Mouse (Mus musculus) T-helper 1 cell (primary cell): Measurements from ENCODE around the gene Adgrl3.
"Not testable (repeated sequence)": the region's sequence is repeated elsewhere in the genome, so short reads cannot be mapped to it uniquely, and the experiment has no call there.

Source experiments
- in situ Hi-C: fragments of 300-600 bp; cut with MboI, MseI; formaldehyde crosslinking; loops from one replicate; pipeline ENCODE4 v1.15.1; 2025; ENCODE audit warnings: high pct_unique_total_duplicates

Gene Adgrl3

GRCm38 (mm10) chr5:81555149-81555548 lies 535.2 kb downstream of the Adgrl3 start:
- in situ Hi-C loops = not testable (repeated sequence)

GRCm38 (mm10) chr5:81556008-81556407 lies 536.1 kb downstream of the Adgrl3 start:
- in situ Hi-C loops = no loop called here

GRCm38 (mm10) chr5:81558965-81559364 lies 539.0 kb downstream of the Adgrl3 start:
- in situ Hi-C loops = no loop called here

- in situ Hi-C loops = no loop called here
Observed at GRCm38 (mm10) chr5:81564294-81564693, 544.4 kb downstream of the Adgrl3 start.

GRCm38 (mm10) chr5:81566577-81566976 lies 546.6 kb downstream of the Adgrl3 start:
- in situ Hi-C loops = no loop called here

- in situ Hi-C loops = no loop called here
Observed at GRCm38 (mm10) chr5:81568743-81569142, 548.8 kb downstream of the Adgrl3 start.

- in situ Hi-C loops = loop anchor here (10.0 kb wide), 1 partner anchor 1732 kb away; no protein-coding TSS in a partner anchor
Observed at GRCm38 (mm10) chr5:81582886-81583285, 562.9 kb downstream of the Adgrl3 start.

- in situ Hi-C loops = loop anchor here (10.0 kb wide), 1 partner anchor 1731 kb away; no protein-coding TSS in a partner anchor
Observed at GRCm38 (mm10) chr5:81583425-81583824, 563.5 kb downstream of the Adgrl3 start.

- in situ Hi-C loops = loop anchor here (10.0 kb wide), 1 partner anchor 1730 kb away; no protein-coding TSS in a partner anchor
Observed at GRCm38 (mm10) chr5:81584945-81585344, 565.0 kb downstream of the Adgrl3 start.

GRCm38 (mm10) chr5:81590005-81590694 lies 570.2 kb downstream of the Adgrl3 start:
- in situ Hi-C loops = no loop called here

- in situ Hi-C loops = no loop called here
Observed at GRCm38 (mm10) chr5:81591481-81591880, 571.5 kb downstream of the Adgrl3 start.

- in situ Hi-C loops = no loop called here
Observed at GRCm38 (mm10) chr5:81593396-81593995, 573.6 kb downstream of the Adgrl3 start.

- in situ Hi-C loops = no loop called here
Observed at GRCm38 (mm10) chr5:81598041-81598440, 578.1 kb downstream of the Adgrl3 start.

- in situ Hi-C loops = no loop called here
Observed at GRCm38 (mm10) chr5:81602889-81603288, 583.0 kb downstream of the Adgrl3 start.

GRCm38 (mm10) chr5:81605646-81606045 lies 585.7 kb downstream of the Adgrl3 start:
- in situ Hi-C loops = no loop called here

GRCm38 (mm10) chr5:81610223-81610622 lies 590.3 kb downstream of the Adgrl3 start:
- in situ Hi-C loops = no loop called here

- in situ Hi-C loops = no loop called here
Observed at GRCm38 (mm10) chr5:81614674-81615073, 594.7 kb downstream of the Adgrl3 start.

- in situ Hi-C loops = no loop called here
Observed at GRCm38 (mm10) chr5:81621106-81621505, 601.2 kb downstream of the Adgrl3 start.

GRCm38 (mm10) chr5:81621715-81622114 lies 601.8 kb downstream of the Adgrl3 start:
- in situ Hi-C loops = no loop called here

- in situ Hi-C loops = no loop called here
Observed at GRCm38 (mm10) chr5:81623846-81624245, 603.9 kb downstream of the Adgrl3 start.

- in situ Hi-C loops = no loop called here
Observed at GRCm38 (mm10) chr5:81636169-81636568, 616.2 kb downstream of the Adgrl3 start.

- in situ Hi-C loops = no loop called here
Observed at GRCm38 (mm10) chr5:81638422-81638821, 618.5 kb downstream of the Adgrl3 start.

GRCm38 (mm10) chr5:81640118-81640517 lies 620.2 kb downstream of the Adgrl3 start:
- in situ Hi-C loops = no loop called here
